Mouse (Mus musculus): ENCODE results near the gene Gm20388.

GRCm38 (mm10) chr8:123087289-123087688 is 3176.6 kb downstream of the Gm20388 start:
- TF ChIP-seq CTCF (IDR thresholded peaks at IDR 0.05; ENCODE audit: borderline replicate concordance, extremely low read depth, insufficient read depth, insufficient read length), result no peak
- no peak for TF ChIP-seq POLR2A (IDR thresholded peaks at IDR 0.05; ENCODE audit: borderline replicate concordance, extremely low read depth, insufficient read depth, insufficient read length, poor library complexity, severe bottlenecking)

Measured in brain, embryonic 14.5 days (tissue).